Mouse (Mus musculus): ENCODE results near the gene Glce. TPM values are rescaled to one million over a fixed set of nuclear protein-coding genes. Genes with fewer than 3 reads are reported as not detected.

Gene Glce
- polyA plus RNA-seq, 1 experiment from 2014 or later: 5.4 TPM

GRCm38 (mm10) chr9:62160788-62161187, 38.3 kb upstream of the Glce start:
- Histone ChIP-seq H3K9me3 (ENCODE audit: low read length) (no peaks in the 10 kb centered on the region), H3K27me3 (ENCODE audit: insufficient read depth, low read length) (no peaks in the 10 kb centered on the region), H3K27ac (ENCODE audit: low read depth) (no peak overlapping the region), H3K4me3 (ENCODE audit: low read depth, low read length) (no peak overlapping the region), H3K36me3 (replicated peaks; ENCODE audit: insufficient read depth, low read length) (no peaks in the 10 kb centered on the region), H3K4me1 (ENCODE audit: insufficient read depth) (no peaks in the 10 kb centered on the region), H3K4me2 (ENCODE audit: low read depth, low read length) (no peak overlapping the region), H3K9ac (replicated peaks) (no peak overlapping the region)
- ATAC-seq: no peak
- TF ChIP-seq EP300 (IDR thresholded peaks at IDR 0.05; ENCODE audit: low read depth) (no peak), CTCF (IDR thresholded peaks at IDR 0.05; ENCODE audit: low read depth) (no peak)
- WGBS (ENCODE audit: insufficient replicate concordance): 52% methylated on average over 6 of the region's 6 CpGs
- DNase-seq: no peak

GRCm38 (mm10) chr9:62158746-62159145, 36.3 kb upstream of the Glce start:
- no peaks in the 10 kb centered on the region for H3K9me3 ChIP-seq (ENCODE audit: low read length)
- no peaks in the 10 kb centered on the region for H3K27me3 ChIP-seq (ENCODE audit: insufficient read depth, low read length)
- H3K27ac ChIP-seq (ENCODE audit: low read depth): no peak overlapping the region
- H3K9ac ChIP-seq (replicated peaks): no peak overlapping the region
- ATAC-seq (no peak), DNase-seq (no peak)
- H3K4me1 ChIP-seq (ENCODE audit: insufficient read depth): no peaks in the 10 kb centered on the region
- no peak overlapping the region for H3K4me3 ChIP-seq (ENCODE audit: low read depth, low read length)
- H3K4me2 ChIP-seq (ENCODE audit: low read depth, low read length): no peak overlapping the region
- WGBS (ENCODE audit: insufficient replicate concordance): 75% methylated on average over 4 of the region's 4 CpGs
- TF ChIP-seq CTCF (IDR thresholded peaks at IDR 0.05; ENCODE audit: low read depth) (no peak), EP300 (IDR thresholded peaks at IDR 0.05; ENCODE audit: low read depth) (no peak)
- no peaks in the 10 kb centered on the region for H3K36me3 ChIP-seq (replicated peaks; ENCODE audit: insufficient read depth, low read length)

- Histone ChIP-seq H3K27ac (ENCODE audit: low read depth) (no peak overlapping the region), H3K4me3 (ENCODE audit: low read depth, low read length) (no peak overlapping the region), H3K4me2 (ENCODE audit: low read depth, low read length) (no peak overlapping the region), H3K9ac (replicated peaks) (no peak overlapping the region), H3K27me3 (ENCODE audit: insufficient read depth, low read length) (no peaks in the 10 kb centered on the region), H3K4me1 (ENCODE audit: insufficient read depth) (no peaks in the 10 kb centered on the region), H3K36me3 (replicated peaks; ENCODE audit: insufficient read depth, low read length) (no peaks in the 10 kb centered on the region), H3K9me3 (ENCODE audit: low read length) (no peaks in the 10 kb centered on the region)
- no peak for ATAC-seq
- DNase-seq: peak; percentile 34
- WGBS (ENCODE audit: insufficient replicate concordance): 39% methylated on average over 4 of the region's 4 CpGs
- TF ChIP-seq EP300 (IDR thresholded peaks at IDR 0.05; ENCODE audit: low read depth) (no peak), CTCF (IDR thresholded peaks at IDR 0.05; ENCODE audit: low read depth) (no peak)
Observed at GRCm38 (mm10) chr9:62155821-62156220, 33.4 kb upstream of the Glce start.

GRCm38 (mm10) chr9:62155400-62155799, 32.9 kb upstream of the Glce start:
- no peaks in the 10 kb centered on the region for H3K4me1 ChIP-seq (ENCODE audit: insufficient read depth)
- H3K9ac ChIP-seq (replicated peaks): no peak overlapping the region
- no peak overlapping the region for H3K4me3 ChIP-seq (ENCODE audit: low read depth, low read length)
- H3K36me3 ChIP-seq (replicated peaks; ENCODE audit: insufficient read depth, low read length): no peaks in the 10 kb centered on the region
- no peaks in the 10 kb centered on the region for H3K9me3 ChIP-seq (ENCODE audit: low read length)
- no peak for DNase-seq
- TF ChIP-seq EP300 (IDR thresholded peaks at IDR 0.05; ENCODE audit: low read depth): no peak
- H3K27ac ChIP-seq (ENCODE audit: low read depth): no peak overlapping the region
- no peak for ATAC-seq
- 72% methylated on average over 6 of the region's 6 CpGs for WGBS (ENCODE audit: insufficient replicate concordance)
- no peak overlapping the region for H3K4me2 ChIP-seq (ENCODE audit: low read depth, low read length)
- H3K27me3 ChIP-seq (ENCODE audit: insufficient read depth, low read length): no peaks in the 10 kb centered on the region

GRCm38 (mm10) chr9:62154956-62155355, 32.5 kb upstream of the Glce start:
- Histone ChIP-seq H3K27me3 (ENCODE audit: insufficient read depth, low read length) (no peaks in the 10 kb centered on the region), H3K9ac (replicated peaks) (no peak overlapping the region), H3K4me1 (ENCODE audit: insufficient read depth) (no peaks in the 10 kb centered on the region), H3K4me3 (ENCODE audit: low read depth, low read length) (no peak overlapping the region), H3K36me3 (replicated peaks; ENCODE audit: insufficient read depth, low read length) (no peaks in the 10 kb centered on the region), H3K27ac (ENCODE audit: low read depth) (no peak overlapping the region), H3K9me3 (ENCODE audit: low read length) (no peaks in the 10 kb centered on the region), H3K4me2 (ENCODE audit: low read depth, low read length) (no peak overlapping the region)
- no peak for ATAC-seq
- no peak for DNase-seq
- TF ChIP-seq EP300 (IDR thresholded peaks at IDR 0.05; ENCODE audit: low read depth) (no peak), CTCF (IDR thresholded peaks at IDR 0.05; ENCODE audit: low read depth) (no peak)
- 67% methylated on average over 7 of the region's 7 CpGs for WGBS (ENCODE audit: insufficient replicate concordance)

GRCm38 (mm10) chr9:62154551-62154950, 32.1 kb upstream of the Glce start:
- H3K36me3 ChIP-seq (replicated peaks; ENCODE audit: insufficient read depth, low read length): no peaks in the 10 kb centered on the region
- WGBS (ENCODE audit: insufficient replicate concordance): 72% methylated on average over 3 of the region's 3 CpGs
- DNase-seq: no peak
- H3K4me1 ChIP-seq (ENCODE audit: insufficient read depth): no peaks in the 10 kb centered on the region
- no peaks in the 10 kb centered on the region for H3K27me3 ChIP-seq (ENCODE audit: insufficient read depth, low read length)
- no peak overlapping the region for H3K4me2 ChIP-seq (ENCODE audit: low read depth, low read length)
- H3K4me3 ChIP-seq (ENCODE audit: low read depth, low read length): no peak overlapping the region
- no peak for ATAC-seq
- no peaks in the 10 kb centered on the region for H3K9me3 ChIP-seq (ENCODE audit: low read length)
- no peak overlapping the region for H3K9ac ChIP-seq (replicated peaks)
- TF ChIP-seq CTCF (IDR thresholded peaks at IDR 0.05; ENCODE audit: low read depth) (no peak), EP300 (IDR thresholded peaks at IDR 0.05; ENCODE audit: low read depth) (no peak)
- no peak overlapping the region for H3K27ac ChIP-seq (ENCODE audit: low read depth)

GRCm38 (mm10) chr9:62153263-62153662, 30.8 kb upstream of the Glce start:
- Histone ChIP-seq H3K4me3 (ENCODE audit: low read depth, low read length) (no peak overlapping the region), H3K4me1 (ENCODE audit: insufficient read depth) (no peaks in the 10 kb centered on the region), H3K36me3 (replicated peaks; ENCODE audit: insufficient read depth, low read length) (no peaks in the 10 kb centered on the region), H3K9ac (replicated peaks) (no peak overlapping the region), H3K4me2 (ENCODE audit: low read depth, low read length) (no peak overlapping the region), H3K27me3 (ENCODE audit: insufficient read depth, low read length) (no peaks in the 10 kb centered on the region), H3K27ac (ENCODE audit: low read depth) (no peak overlapping the region), H3K9me3 (ENCODE audit: low read length) (no peaks in the 10 kb centered on the region)
- ATAC-seq: no peak
- TF ChIP-seq EP300 (IDR thresholded peaks at IDR 0.05; ENCODE audit: low read depth): no peak
- TF ChIP-seq CTCF (IDR thresholded peaks at IDR 0.05; ENCODE audit: low read depth): no peak
- DNase-seq: no peak
- WGBS (ENCODE audit: insufficient replicate concordance): 79% methylated on average over 7 of the region's 7 CpGs

Measured in liver, postnatal 0 days (tissue).